Mouse (Mus musculus) embryonic fibroblast, embryonic 13.5 days (primary cell): Measurements from ENCODE around the gene Tmem126b.

ENCODE experiments used
- CTCF ChIP-seq: IDR thresholded peaks from 2 replicates; pipeline ENCODE4 v1.5.1; 2011; ENCODE audit warnings: mild to moderate bottlenecking, control low read depth, low read length, moderate library complexity, borderline replicate concordance; ENCODE audit not compliant: insufficient read depth
- POLR2A ChIP-seq: IDR thresholded peaks from 2 replicates; pipeline ENCODE4 v1.6.1; 2011; ENCODE audit warnings: low read depth, mild to moderate bottlenecking, control low read depth, low read length, moderate library complexity

DNA sequence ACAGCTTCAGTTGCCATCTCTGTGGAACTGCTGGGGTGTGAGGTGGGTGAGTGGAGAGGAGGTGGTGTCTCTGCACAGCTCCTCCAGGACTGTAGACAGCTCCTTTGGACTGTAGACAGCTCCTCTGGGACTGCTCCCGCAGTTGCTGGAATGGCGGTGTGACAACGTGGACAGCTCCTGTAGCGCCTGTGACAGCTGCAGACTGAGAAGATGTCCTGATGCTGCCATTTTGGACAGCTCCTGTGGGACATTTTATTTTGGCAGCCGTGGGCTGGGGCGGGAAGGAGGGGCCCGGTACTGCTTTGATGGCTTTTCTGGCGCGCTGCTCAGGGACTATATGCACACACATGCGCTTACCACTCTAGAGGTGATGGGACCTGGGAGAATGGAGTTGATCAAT, 15.5 kb downstream of the Tmem126b start:
- no peak for TF ChIP-seq CTCF
- TF ChIP-seq POLR2A: no peak
